Mouse (Mus musculus) left cerebral cortex, postnatal 4 days (tissue): ENCODE measurements around the gene Slc6a9. TPM values are rescaled to one million over a fixed set of nuclear protein-coding genes. Genes with fewer than 3 reads are reported as not detected.

Source experiments
- DNase-seq: peaks from one replicate; pipeline ENCODE4 v3.0.0-alpha.2; 2022
- intact Hi-C: fragments of 180-260 bp; cut with DNase I; formaldehyde crosslinking; loops from one replicate; pipeline ENCODE4 v1.15.1; 2025
- total RNA-seq, 2 experiments: library from RNA; stranded (reverse); gene quantifications; 2 replicates each; pipeline ENCODE4 v1.2.3; 2021

The Slc6a9 gene
- total RNA-seq, 2 experiments from 2014 or later, result 33.4 to 34.1 TPM

GRCm38 (mm10) chr4:117837271-117837670 is 3.0 kb downstream of the Slc6a9 start:
- intact Hi-C loops, result no loop called here
- no peak for DNase-seq

- intact Hi-C loops, result no loop called here
- DNase-seq, result no peak
Observed at GRCm38 (mm10) chr4:117839366-117839765, 5.1 kb downstream of the Slc6a9 start.

- intact Hi-C loops, result no loop called here
- no peak for DNase-seq
Observed at GRCm38 (mm10) chr4:117840821-117841220, 6.5 kb downstream of the Slc6a9 start.

GRCm38 (mm10) chr4:117841566-117841965 is 7.3 kb downstream of the Slc6a9 start:
- intact Hi-C loops, result no loop called here
- DNase-seq, result no peak

GRCm38 (mm10) chr4:117843101-117843500 is 8.8 kb downstream of the Slc6a9 start:
- intact Hi-C loops, result no loop called here
- DNase-seq, result peak; percentile 28

GRCm38 (mm10) chr4:117844467-117844866 is 10.2 kb downstream of the Slc6a9 start:
- intact Hi-C loops, result no loop called here
- no peak for DNase-seq

GRCm38 (mm10) chr4:117845316-117845715 is 11.0 kb downstream of the Slc6a9 start:
- intact Hi-C loops, result no loop called here
- DNase-seq, result peak; percentile 75

GRCm38 (mm10) chr4:117846261-117846660 is 12.0 kb downstream of the Slc6a9 start:
- DNase-seq, result no peak
- intact Hi-C loops, result no loop called here

- intact Hi-C loops, result no loop called here
- DNase-seq, result peak; percentile 86
Observed at GRCm38 (mm10) chr4:117847011-117847410, 12.7 kb downstream of the Slc6a9 start.

- peak; percentile 47 for DNase-seq
- intact Hi-C loops, result no loop called here
Observed at GRCm38 (mm10) chr4:117849063-117849462, 14.8 kb downstream of the Slc6a9 start.

- DNase-seq, result peak; percentile 33
- intact Hi-C loops, result no loop called here
Observed at GRCm38 (mm10) chr4:117849506-117849905, 15.2 kb downstream of the Slc6a9 start.

GRCm38 (mm10) chr4:117850176-117850575 is 15.9 kb downstream of the Slc6a9 start:
- peak; percentile 59 for DNase-seq
- intact Hi-C loops, result no loop called here

GRCm38 (mm10) chr4:117850871-117851270 is 16.6 kb downstream of the Slc6a9 start:
- DNase-seq, result no peak
- intact Hi-C loops, result no loop called here

- intact Hi-C loops, result no loop called here
Observed at GRCm38 (mm10) chr4:117852152-117852868, 18.0 kb downstream of the Slc6a9 start.

GRCm38 (mm10) chr4:117855146-117855545 is 20.8 kb downstream of the Slc6a9 start:
- intact Hi-C loops, result no loop called here
- peak; percentile 63 for DNase-seq

More at GRCm38 (mm10) chr4:117852152-117852868, 18.0 kb downstream of the Slc6a9 start:
- DNase-seq, result no peak

- peak; percentile 86 for DNase-seq
- intact Hi-C loops, result no loop called here
Observed at GRCm38 (mm10) chr4:117858794-117859193, 24.5 kb downstream of the Slc6a9 start.

- no peak for DNase-seq
- intact Hi-C loops, result no loop called here
Observed at GRCm38 (mm10) chr4:117860570-117860969, 26.3 kb downstream of the Slc6a9 start.

- peak; percentile 61 for DNase-seq
- intact Hi-C loops, result no loop called here
Observed at GRCm38 (mm10) chr4:117862823-117863222, 28.5 kb downstream of the Slc6a9 start.

- intact Hi-C loops, result loop anchor here (5.0 kb wide), 1 partner anchor 34 kb away; the partner anchor contains the start of gene Slc6a9
- DNase-seq, result peak; percentile 73
Observed at GRCm38 (mm10) chr4:117866083-117866482, 31.8 kb downstream of the Slc6a9 start.

- intact Hi-C loops, result loop anchor here (5.0 kb wide), 1 partner anchor 35 kb away; the partner anchor contains the start of gene Slc6a9
- no peak for DNase-seq
Observed at GRCm38 (mm10) chr4:117867000-117867399, 32.7 kb downstream of the Slc6a9 start.

GRCm38 (mm10) chr4:117867823-117868222 is 33.5 kb downstream of the Slc6a9 start:
- DNase-seq, result peak; percentile 72
- intact Hi-C loops, result loop anchor here (5.0 kb wide), 1 partner anchor 36 kb away; the partner anchor contains the start of gene Slc6a9

GRCm38 (mm10) chr4:117869317-117869716 is 35.0 kb downstream of the Slc6a9 start:
- intact Hi-C loops, result loop anchor here (5.0 kb wide), 1 partner anchor 37 kb away; the partner anchor contains the start of gene Slc6a9
- no peak for DNase-seq
